Mouse (Mus musculus): ENCODE measurements around the gene Gm17018. TPM values are rescaled to one million over a fixed set of nuclear protein-coding genes. Genes with fewer than 3 reads are reported as not detected.

Gene Gm17018
- total and polyA plus RNA-seq, 2 experiments, result 3.0 to 6.0 TPM

DNA sequence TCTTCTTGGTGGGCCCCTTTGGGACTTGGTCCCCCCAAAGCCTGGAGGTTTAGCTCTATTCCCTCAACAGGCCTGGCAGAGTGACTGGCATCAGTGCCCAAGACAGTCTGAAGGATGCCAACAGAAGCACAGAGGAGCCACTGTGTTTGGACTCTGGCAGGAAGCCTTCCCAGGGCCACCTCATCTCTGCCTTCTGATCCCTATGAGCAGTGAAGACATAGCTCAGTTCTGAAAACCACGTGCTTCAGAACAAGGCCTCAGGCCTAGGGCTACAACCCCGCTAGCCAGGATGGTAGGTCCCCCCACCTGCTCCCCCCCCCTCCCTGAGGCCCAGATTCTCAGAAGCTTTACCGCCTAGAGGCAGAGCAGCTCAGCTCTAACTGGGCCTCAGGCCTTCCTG lies 54.5 kb downstream of the Gm17018 start:
- H3K27me3 ChIP-seq (ENCODE audit: control insufficient read depth, insufficient read depth, low read length), result no peaks in the 10 kb centered on the region
- no peaks in the 10 kb centered on the region for H3K4me1 ChIP-seq (ENCODE audit: control insufficient read depth, insufficient read depth, low read length)
- H3K79me2 ChIP-seq (ENCODE audit: control insufficient read depth, insufficient read depth, low read length), result no peaks in the 10 kb centered on the region
- H3K27ac ChIP-seq (replicated peaks; ENCODE audit: insufficient read depth, low read depth, low read length), result no peak overlapping the region
- H3K4me3 ChIP-seq (ENCODE audit: insufficient read depth, low read depth, low read length), result no peak overlapping the region
- H3K9ac ChIP-seq (ENCODE audit: low read depth, low read length), result no peak overlapping the region
- TF ChIP-seq CTCF (IDR thresholded peaks at IDR 0.05; ENCODE audit: low read depth, low read length) (no peak), POLR2A (IDR thresholded peaks at IDR 0.05; ENCODE audit: extremely low read depth, insufficient read depth, low read length) (no peak)
- H3K36me3 ChIP-seq (ENCODE audit: control insufficient read depth, insufficient read depth, low read length), result no peaks in the 10 kb centered on the region
- no peak for DNase-seq (ENCODE audit: extremely low read depth, low read depth, low spot score)
- 93% methylated on average over 3 of the region's 3 CpGs for WGBS

DNA sequence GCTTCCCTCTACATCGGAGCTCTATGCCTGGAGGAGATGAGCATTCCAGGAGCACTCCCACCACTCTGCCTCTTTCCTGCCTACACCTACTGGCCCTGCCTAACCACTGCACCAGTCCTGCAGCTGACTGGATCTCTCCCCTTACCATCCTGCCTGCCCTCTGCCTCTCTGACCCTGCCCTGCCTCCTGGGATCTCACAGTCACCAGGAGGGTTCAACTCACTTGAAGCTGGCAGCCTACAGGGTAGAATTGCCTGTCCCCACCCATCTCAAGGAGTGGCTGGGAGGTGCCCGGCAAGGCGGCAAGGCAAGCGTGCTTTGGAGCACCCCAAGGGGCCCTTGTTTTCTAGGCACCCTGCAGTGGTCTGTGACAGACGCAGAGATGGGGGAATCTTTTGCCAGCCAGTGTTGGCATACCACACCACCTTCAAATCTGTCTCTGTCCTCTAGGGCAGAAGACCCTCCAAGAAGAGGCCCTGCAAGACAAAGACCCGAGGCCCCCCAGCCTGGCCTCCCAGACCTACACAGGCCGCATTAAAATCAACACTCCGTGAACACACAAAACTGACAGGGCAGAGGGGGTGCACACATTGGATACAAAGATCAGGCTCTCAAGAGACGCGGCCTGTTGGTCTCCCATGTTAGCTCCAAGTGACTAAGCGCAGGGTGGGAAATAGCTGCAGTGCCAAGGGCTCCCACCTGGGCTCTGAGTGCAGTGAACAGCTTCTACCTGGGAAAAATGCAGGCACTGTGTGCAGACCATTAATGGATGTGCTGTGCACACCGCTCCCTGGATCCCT lies 55.2 kb downstream of the Gm17018 start:
- no peak overlapping the region for H3K4me3 ChIP-seq (ENCODE audit: insufficient read depth, low read depth, low read length)
- 94% methylated on average over 12 of the region's 12 CpGs for WGBS
- no peaks in the 10 kb centered on the region for H3K79me2 ChIP-seq (ENCODE audit: control insufficient read depth, insufficient read depth, low read length)
- DNase-seq (ENCODE audit: extremely low read depth, low read depth, low spot score), result no peak
- H3K36me3 ChIP-seq (ENCODE audit: control insufficient read depth, insufficient read depth, low read length), result no peaks in the 10 kb centered on the region
- H3K9ac ChIP-seq (ENCODE audit: low read depth, low read length), result no peak overlapping the region
- no peak for TF ChIP-seq POLR2A (IDR thresholded peaks at IDR 0.05; ENCODE audit: extremely low read depth, insufficient read depth, low read length)
- no peak for TF ChIP-seq CTCF (IDR thresholded peaks at IDR 0.05; ENCODE audit: low read depth, low read length)
- no peak overlapping the region for H3K27ac ChIP-seq (replicated peaks; ENCODE audit: insufficient read depth, low read depth, low read length)
- no peaks in the 10 kb centered on the region for H3K4me1 ChIP-seq (ENCODE audit: control insufficient read depth, insufficient read depth, low read length)
- H3K27me3 ChIP-seq (ENCODE audit: control insufficient read depth, insufficient read depth, low read length), result no peaks in the 10 kb centered on the region

GRCm38 (mm10) chr19:45616214-45616518 lies 55.8 kb downstream of the Gm17018 start:
- H3K36me3 ChIP-seq (ENCODE audit: control insufficient read depth, insufficient read depth, low read length), result no peaks in the 10 kb centered on the region
- no peaks in the 10 kb centered on the region for H3K79me2 ChIP-seq (ENCODE audit: control insufficient read depth, insufficient read depth, low read length)
- no peak for DNase-seq (ENCODE audit: extremely low read depth, low read depth, low spot score)
- no peaks in the 10 kb centered on the region for H3K27me3 ChIP-seq (ENCODE audit: control insufficient read depth, insufficient read depth, low read length)
- H3K4me1 ChIP-seq (ENCODE audit: control insufficient read depth, insufficient read depth, low read length), result no peaks in the 10 kb centered on the region
- WGBS, result 92% methylated on average over 4 of the region's 4 CpGs
- TF ChIP-seq CTCF (IDR thresholded peaks at IDR 0.05; ENCODE audit: low read depth, low read length) (no peak), POLR2A (IDR thresholded peaks at IDR 0.05; ENCODE audit: extremely low read depth, insufficient read depth, low read length) (no peak)
- H3K27ac ChIP-seq (replicated peaks; ENCODE audit: insufficient read depth, low read depth, low read length), result no peak overlapping the region
- no peak overlapping the region for H3K9ac ChIP-seq (ENCODE audit: low read depth, low read length)
- no peak overlapping the region for H3K4me3 ChIP-seq (ENCODE audit: insufficient read depth, low read depth, low read length)

GRCm38 (mm10) chr19:45616735-45617134 lies 56.3 kb downstream of the Gm17018 start:
- no peak for DNase-seq (ENCODE audit: extremely low read depth, low read depth, low spot score)
- no peak overlapping the region for H3K4me3 ChIP-seq (ENCODE audit: insufficient read depth, low read depth, low read length)
- no peaks in the 10 kb centered on the region for H3K4me1 ChIP-seq (ENCODE audit: control insufficient read depth, insufficient read depth, low read length)
- no peaks in the 10 kb centered on the region for H3K27me3 ChIP-seq (ENCODE audit: control insufficient read depth, insufficient read depth, low read length)
- WGBS, result 73% methylated on average over 7 of the region's 7 CpGs
- TF ChIP-seq CTCF (IDR thresholded peaks at IDR 0.05; ENCODE audit: low read depth, low read length) (no peak), POLR2A (IDR thresholded peaks at IDR 0.05; ENCODE audit: extremely low read depth, insufficient read depth, low read length) (no peak)
- H3K27ac ChIP-seq (replicated peaks; ENCODE audit: insufficient read depth, low read depth, low read length), result no peak overlapping the region
- no peaks in the 10 kb centered on the region for H3K36me3 ChIP-seq (ENCODE audit: control insufficient read depth, insufficient read depth, low read length)
- H3K9ac ChIP-seq (ENCODE audit: low read depth, low read length), result no peak overlapping the region
- H3K79me2 ChIP-seq (ENCODE audit: control insufficient read depth, insufficient read depth, low read length), result no peaks in the 10 kb centered on the region

GRCm38 (mm10) chr19:45618184-45618583 lies 57.8 kb downstream of the Gm17018 start:
- H3K4me3 ChIP-seq (ENCODE audit: insufficient read depth, low read depth, low read length), result no peak overlapping the region
- H3K36me3 ChIP-seq (ENCODE audit: control insufficient read depth, insufficient read depth, low read length), result peaks cover 3% of the 10 kb centered on the region; the same call in 1 of the 2 replicates
- H3K9ac ChIP-seq (ENCODE audit: low read depth, low read length), result no peak overlapping the region
- H3K79me2 ChIP-seq (ENCODE audit: control insufficient read depth, insufficient read depth, low read length), result no peaks in the 10 kb centered on the region
- H3K4me1 ChIP-seq (ENCODE audit: control insufficient read depth, insufficient read depth, low read length), result no peaks in the 10 kb centered on the region
- TF ChIP-seq POLR2A (IDR thresholded peaks at IDR 0.05; ENCODE audit: extremely low read depth, insufficient read depth, low read length), result no peak
- TF ChIP-seq CTCF (IDR thresholded peaks at IDR 0.05; ENCODE audit: low read depth, low read length), result no peak
- no peaks in the 10 kb centered on the region for H3K27me3 ChIP-seq (ENCODE audit: control insufficient read depth, insufficient read depth, low read length)
- DNase-seq (ENCODE audit: extremely low read depth, low read depth, low spot score), result no peak
- H3K27ac ChIP-seq (replicated peaks; ENCODE audit: insufficient read depth, low read depth, low read length), result no peak overlapping the region
- 90% methylated on average over 6 of the region's 6 CpGs for WGBS

GRCm38 (mm10) chr19:45619744-45620501 lies 59.5 kb downstream of the Gm17018 start:
- H3K27ac ChIP-seq (replicated peaks; ENCODE audit: insufficient read depth, low read depth, low read length), result no peak overlapping the region
- H3K4me3 ChIP-seq (ENCODE audit: insufficient read depth, low read depth, low read length), result no peak overlapping the region
- no peak overlapping the region for H3K9ac ChIP-seq (ENCODE audit: low read depth, low read length)
- no peaks in the 10 kb centered on the region for H3K4me1 ChIP-seq (ENCODE audit: control insufficient read depth, insufficient read depth, low read length)
- peaks cover 4% of the 10 kb centered on the region; the same call in 1 of the 2 replicates for H3K36me3 ChIP-seq (ENCODE audit: control insufficient read depth, insufficient read depth, low read length)
- TF ChIP-seq POLR2A (IDR thresholded peaks at IDR 0.05; ENCODE audit: extremely low read depth, insufficient read depth, low read length) (no peak), CTCF (IDR thresholded peaks at IDR 0.05; ENCODE audit: low read depth, low read length) (no peak)
- no peaks in the 10 kb centered on the region for H3K79me2 ChIP-seq (ENCODE audit: control insufficient read depth, insufficient read depth, low read length)
- 93% methylated on average over 14 of the region's 14 CpGs for WGBS
- DNase-seq (ENCODE audit: extremely low read depth, low read depth, low spot score), result no peak
- no peaks in the 10 kb centered on the region for H3K27me3 ChIP-seq (ENCODE audit: control insufficient read depth, insufficient read depth, low read length)

Measured in liver, adult 2 months (tissue).